Mouse (Mus musculus): ENCODE data around the gene Akap5. TPM values are rescaled to one million over a fixed set of nuclear protein-coding genes. Genes with fewer than 3 reads are reported as not detected.

Akap5 gene
- polyA plus RNA-seq, 1 experiment from 2014 or later = 2.5 TPM

- no peak for DNase-seq (ENCODE audit: low spot score)
- peaks cover 14% of the 10 kb centered on the region for H3K27me3 ChIP-seq (ENCODE audit: low read depth, poor library complexity, severe bottlenecking)
- no peaks in the 10 kb centered on the region for H3K9me3 ChIP-seq (replicated peaks)
- WGBS = 92% methylated on average over 23 of the region's 23 CpGs
- peaks cover 21% of the 10 kb centered on the region for H3K36me3 ChIP-seq
- peaks cover 14% of the 10 kb centered on the region for H3K4me1 ChIP-seq
- H3K4me3 ChIP-seq = no peak overlapping the region
- no peak overlapping the region for H3K27ac ChIP-seq (replicated peaks)
Measured at GRCm38 (mm10) chr12:76326437-76327220, 1.9 kb downstream of the Akap5 start.

GRCm38 (mm10) chr12:76328567-76329354, 4.1 kb downstream of the Akap5 start:
- H3K27ac ChIP-seq (replicated peaks) = no peak overlapping the region
- H3K4me3 ChIP-seq = no peak overlapping the region
- 89% methylated on average over 6 of the region's 6 CpGs for WGBS
- H3K27me3 ChIP-seq (ENCODE audit: low read depth, poor library complexity, severe bottlenecking) = peaks cover 14% of the 10 kb centered on the region
- no peak for DNase-seq (ENCODE audit: low spot score)
- peaks cover 14% of the 10 kb centered on the region for H3K4me1 ChIP-seq
- no peaks in the 10 kb centered on the region for H3K9me3 ChIP-seq (replicated peaks)
- peaks cover 20% of the 10 kb centered on the region for H3K36me3 ChIP-seq

- no peak overlapping the region for H3K27ac ChIP-seq (replicated peaks)
- no peaks in the 10 kb centered on the region for H3K4me1 ChIP-seq
- WGBS = 88% methylated on average over 5 of the region's 5 CpGs
- H3K4me3 ChIP-seq = no peak overlapping the region
- no peak for DNase-seq (ENCODE audit: low spot score)
- peaks cover 8% of the 10 kb centered on the region for H3K36me3 ChIP-seq
- no peaks in the 10 kb centered on the region for H3K9me3 ChIP-seq (replicated peaks)
- H3K27me3 ChIP-seq (ENCODE audit: low read depth, poor library complexity, severe bottlenecking) = no peaks in the 10 kb centered on the region
Measured at GRCm38 (mm10) chr12:76333688-76334087, 9.0 kb downstream of the Akap5 start.

GRCm38 (mm10) chr12:76335641-76336040, 10.9 kb downstream of the Akap5 start:
- WGBS = 87% methylated on average over 5 of the region's 5 CpGs
- Histone ChIP-seq H3K27me3 (ENCODE audit: low read depth, poor library complexity, severe bottlenecking) (no peaks in the 10 kb centered on the region), H3K9me3 (replicated peaks) (no peaks in the 10 kb centered on the region), H3K4me1 (no peaks in the 10 kb centered on the region), H3K36me3 (0 out of 2 replicates have a peak, but pooled peaks cover 6% of the 10 kb centered on the region), H3K27ac (replicated peaks) (no peak overlapping the region), H3K4me3 (no peak overlapping the region)
- no peak for DNase-seq (ENCODE audit: low spot score)

GRCm38 (mm10) chr12:76336111-76336965, 11.6 kb downstream of the Akap5 start:
- no peak for DNase-seq (ENCODE audit: low spot score)
- 80% methylated on average over 17 of the region's 17 CpGs for WGBS
- H3K4me3 ChIP-seq = no peak overlapping the region

GRCm38 (mm10) chr12:76341080-76341479, 16.4 kb downstream of the Akap5 start:
- 11% methylated on average over 4 of the region's 4 CpGs for WGBS
- DNase-seq (ENCODE audit: low spot score) = no peak

More at GRCm38 (mm10) chr12:76336111-76336965, 11.6 kb downstream of the Akap5 start:
- no peak overlapping the region for H3K27ac ChIP-seq (replicated peaks)
- no peaks in the 10 kb centered on the region for H3K27me3 ChIP-seq (ENCODE audit: low read depth, poor library complexity, severe bottlenecking)
- H3K9me3 ChIP-seq (replicated peaks) = no peaks in the 10 kb centered on the region
- H3K4me1 ChIP-seq = no peaks in the 10 kb centered on the region
- H3K36me3 ChIP-seq = 0 out of 2 replicates have a peak, but pooled peaks cover under 1% of the 10 kb centered on the region

GRCm38 (mm10) chr12:76345759-76346455, 21.2 kb downstream of the Akap5 start:
- peaks cover 50% of the 10 kb centered on the region for H3K36me3 ChIP-seq
- no peak overlapping the region for H3K27ac ChIP-seq (replicated peaks)
- no peak for DNase-seq (ENCODE audit: low spot score)
- no peak overlapping the region for H3K4me3 ChIP-seq
- no peaks in the 10 kb centered on the region for H3K27me3 ChIP-seq (ENCODE audit: low read depth, poor library complexity, severe bottlenecking)
- 72% methylated on average over 6 of the region's 6 CpGs for WGBS
- H3K9me3 ChIP-seq (replicated peaks) = no peaks in the 10 kb centered on the region
- no peaks in the 10 kb centered on the region for H3K4me1 ChIP-seq

More at GRCm38 (mm10) chr12:76341080-76341479, 16.4 kb downstream of the Akap5 start:
- H3K27ac ChIP-seq (replicated peaks) = no peak overlapping the region
- H3K9me3 ChIP-seq (replicated peaks) = no peaks in the 10 kb centered on the region
- peaks cover 10% of the 10 kb centered on the region for H3K36me3 ChIP-seq
- no peak overlapping the region for H3K4me3 ChIP-seq
- no peaks in the 10 kb centered on the region for H3K27me3 ChIP-seq (ENCODE audit: low read depth, poor library complexity, severe bottlenecking)
- H3K4me1 ChIP-seq = no peaks in the 10 kb centered on the region

GRCm38 (mm10) chr12:76349680-76350220, 25.1 kb downstream of the Akap5 start:
- Histone ChIP-seq H3K36me3 (peaks cover 77% of the 10 kb centered on the region), H3K4me3 (no peak overlapping the region), H3K27ac (replicated peaks) (no peak overlapping the region), H3K4me1 (no peaks in the 10 kb centered on the region), H3K9me3 (replicated peaks) (no peaks in the 10 kb centered on the region), H3K27me3 (ENCODE audit: low read depth, poor library complexity, severe bottlenecking) (no peaks in the 10 kb centered on the region)
- WGBS = 87% methylated on average over 8 of the region's 8 CpGs
- DNase-seq (ENCODE audit: low spot score) = no peak

GRCm38 (mm10) chr12:76360868-76361267, 36.2 kb downstream of the Akap5 start:
- no peak for DNase-seq (ENCODE audit: low spot score)
- WGBS = 51% methylated on average over 1 of the region's 1 CpGs
- Histone ChIP-seq H3K27me3 (ENCODE audit: low read depth, poor library complexity, severe bottlenecking) (no peaks in the 10 kb centered on the region), H3K4me3 (no peak overlapping the region), H3K27ac (replicated peaks) (no peak overlapping the region), H3K36me3 (peaks cover 22% of the 10 kb centered on the region), H3K9me3 (replicated peaks) (no peaks in the 10 kb centered on the region), H3K4me1 (peaks cover 2% of the 10 kb centered on the region; the same call in 1 of the 2 replicates)

GRCm38 (mm10) chr12:76361405-76362302, 37.0 kb downstream of the Akap5 start:
- Histone ChIP-seq H3K36me3 (peaks cover 22% of the 10 kb centered on the region), H3K27ac (replicated peaks) (no peak overlapping the region), H3K4me1 (peaks cover 9% of the 10 kb centered on the region), H3K4me3 (no peak overlapping the region), H3K9me3 (replicated peaks) (no peaks in the 10 kb centered on the region), H3K27me3 (ENCODE audit: low read depth, poor library complexity, severe bottlenecking) (no peaks in the 10 kb centered on the region)
- WGBS = 81% methylated on average over 9 of the region's 9 CpGs
- no peak for DNase-seq (ENCODE audit: low spot score)

- no peak overlapping the region for H3K4me3 ChIP-seq
- no peak overlapping the region for H3K27ac ChIP-seq (replicated peaks)
- DNase-seq (ENCODE audit: low spot score) = no peak
- no peaks in the 10 kb centered on the region for H3K9me3 ChIP-seq (replicated peaks)
- peaks cover 16% of the 10 kb centered on the region for H3K36me3 ChIP-seq
- H3K27me3 ChIP-seq (ENCODE audit: low read depth, poor library complexity, severe bottlenecking) = no peaks in the 10 kb centered on the region
- 90% methylated on average over 9 of the region's 9 CpGs for WGBS
- peaks cover 15% of the 10 kb centered on the region for H3K4me1 ChIP-seq
Measured at GRCm38 (mm10) chr12:76362303-76362676, 37.6 kb downstream of the Akap5 start.

Measured in midbrain, embryonic 10.5 days (tissue).